Mouse (Mus musculus) B cell, adult (primary cell): ENCODE data around the gene Lrp11. TPM values are rescaled to one million over a fixed set of nuclear protein-coding genes. Genes with fewer than 3 reads are reported as not detected.

ENCODE experiments used
- total RNA-seq: library from RNA; stranded (reverse); gene quantifications from 4 replicates; pipeline ENCODE4 v1.2.4, GENCODE M21; 2023; ENCODE audit not compliant: inconsistent age

The Lrp11 gene
- 0.36 to 1.9 TPM (median 0.83 TPM) in 4 replicates for total RNA-seq

GRCm38 (mm10) chr10:7589592-7590233, at the start of gene Lrp11:
Lrp11 (plus strand) TSS chr10:7589800.

GRCm38 (mm10) chr10:7667342-7667802, 77.8 kb downstream of the Lrp11 start, which contains the start of gene Nup43:
Nup43 (plus strand) TSS chr10:7667503.

Other genes with a start within 250 kb of the Lrp11 start
- gene Ulbp1, start 116.2 kb upstream of the Lrp11 start, total RNA-seq = 3.8 to 9.2 TPM (median 4.4 TPM) in 4 replicates
- 8.3 to 12.9 TPM (median 10.4 TPM) in 4 replicates for gene Nup43, start 77.7 kb downstream of the Lrp11 start, total RNA-seq
- gene Pcmt1, start 91.3 kb downstream of the Lrp11 start, total RNA-seq = 56.6 to 64.8 TPM (median 60.7 TPM) in 4 replicates
- 39.3 to 43.4 TPM (median 42.1 TPM) in 4 replicates for gene Lats1, start 91.4 kb downstream of the Lrp11 start, total RNA-seq
- 38.2 to 46.8 TPM (median 41.2 TPM) in 4 replicates for gene Katna1, start 136.2 kb downstream of the Lrp11 start, total RNA-seq
- gene Ginm1, start 203.0 kb downstream of the Lrp11 start, total RNA-seq = 37.5 to 47.9 TPM (median 43.9 TPM) in 4 replicates
- 63.1 to 78.2 TPM (median 75.9 TPM) in 4 replicates for gene Ppil4, start 203.1 kb downstream of the Lrp11 start, total RNA-seq
- gene Zc3h12d, start 242.7 kb downstream of the Lrp11 start, total RNA-seq = 43.6 to 48.3 TPM (median 45.4 TPM) in 4 replicates